Mouse (Mus musculus) left cerebral cortex, adult 18-20 months (tissue): Measurements from ENCODE around the gene Map2. TPM values are rescaled to one million over a fixed set of nuclear protein-coding genes. Genes with fewer than 3 reads are reported as not detected.

Source experiments
- total RNA-seq, 2 experiments: library from RNA; stranded (reverse); gene quantifications; 2 replicates each; pipeline ENCODE4 v1.2.3; 2021

Gene Map2
- total RNA-seq, 2 experiments from 2014 or later, result 953 to 1,010 TPM

Other genes with a start within 250 kb of the Map2 start
- gene Crygf, start 248.8 kb upstream of the Map2 start, total RNA-seq, result not detected